Mouse (Mus musculus): ENCODE data around the gene Hist1h2ag. TPM values are rescaled to one million over a fixed set of nuclear protein-coding genes. Genes with fewer than 3 reads are reported as not detected.

Hist1h2ag gene
- polyA plus RNA-seq, 1 experiment = 1.1 TPM

DNA sequence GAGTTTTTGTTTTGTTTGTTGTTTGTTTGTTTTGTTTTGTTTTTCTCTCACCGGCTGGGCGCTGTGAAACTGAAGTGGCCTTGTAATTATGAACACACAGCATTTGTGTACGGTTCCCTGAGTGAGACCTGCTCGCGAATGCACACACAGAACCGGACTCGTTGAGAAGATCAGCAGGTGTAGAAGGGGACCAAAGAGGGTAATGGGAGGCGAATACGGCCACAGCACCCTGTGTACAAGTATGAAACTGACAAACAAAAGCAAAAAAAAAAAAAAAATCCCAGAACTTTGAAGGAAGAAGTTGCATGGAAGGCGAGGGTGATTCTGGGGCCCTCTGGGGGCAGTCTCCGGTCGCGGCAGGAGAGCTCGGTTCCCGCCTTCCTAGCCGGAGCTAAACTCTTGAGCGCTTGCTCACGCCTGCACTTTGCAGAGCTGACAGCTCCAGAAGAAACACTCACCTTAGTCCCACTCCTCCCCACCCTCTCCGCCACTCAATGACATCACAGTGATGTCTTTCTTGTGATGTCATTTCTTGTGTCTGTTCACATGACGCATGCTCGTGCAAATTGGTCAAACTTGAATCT, 47.3 kb downstream of the Hist1h2ag start:
- Histone ChIP-seq H3K27ac (ENCODE audit: insufficient read depth, low read length) (no peak overlapping the region), H3K27me3 (ENCODE audit: control insufficient read depth, insufficient read depth, low read length) (peaks cover 15% of the 10 kb centered on the region; the same call in 1 of the 2 replicates), H3K4me1 (ENCODE audit: control insufficient read depth, insufficient read depth, low read length) (no peaks in the 10 kb centered on the region), H3K4me3 (replicated peaks; ENCODE audit: insufficient read depth, low read depth, low read length) (no peak overlapping the region)
- DNase-seq = no peak
- TF ChIP-seq POLR2A (IDR thresholded peaks at IDR 0.05; ENCODE audit: borderline replicate concordance, insufficient read depth, low read length) (no peak), CTCF (IDR thresholded peaks at IDR 0.05; ENCODE audit: borderline replicate concordance, insufficient read depth, low read depth, low read length) (no peak)
- 2% methylated on average over 21 of the region's 21 CpGs for WGBS

DNA sequence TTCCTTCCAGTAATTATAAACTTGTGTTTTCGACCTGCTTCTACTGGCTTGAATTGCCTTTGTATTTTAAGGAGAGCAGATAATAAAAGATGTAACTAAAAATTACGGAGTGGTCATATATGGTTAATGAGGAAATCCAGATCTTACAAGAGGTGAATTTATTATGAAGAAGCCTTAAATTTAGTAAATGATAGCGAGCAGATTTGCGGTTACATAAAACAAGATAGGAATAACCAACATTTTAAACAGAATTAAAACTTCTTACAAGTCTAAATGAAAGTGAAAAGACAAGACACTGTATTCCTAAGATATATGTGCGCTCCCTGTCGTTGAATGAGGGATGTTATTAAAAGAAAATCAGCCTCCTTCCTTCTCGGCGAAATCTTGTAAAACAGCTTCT, 47.8 kb downstream of the Hist1h2ag start:
- H3K27me3 ChIP-seq (ENCODE audit: control insufficient read depth, insufficient read depth, low read length) = peaks cover 15% of the 10 kb centered on the region; the same call in 1 of the 2 replicates
- no peak overlapping the region for H3K4me3 ChIP-seq (replicated peaks; ENCODE audit: insufficient read depth, low read depth, low read length)
- TF ChIP-seq POLR2A (IDR thresholded peaks at IDR 0.05; ENCODE audit: borderline replicate concordance, insufficient read depth, low read length) = no peak
- no peak for TF ChIP-seq CTCF (IDR thresholded peaks at IDR 0.05; ENCODE audit: borderline replicate concordance, insufficient read depth, low read depth, low read length)
- no peak for DNase-seq
- WGBS = 10% methylated on average over 8 of the region's 8 CpGs
- no peak overlapping the region for H3K27ac ChIP-seq (ENCODE audit: insufficient read depth, low read length)
- H3K4me1 ChIP-seq (ENCODE audit: control insufficient read depth, insufficient read depth, low read length) = no peaks in the 10 kb centered on the region

DNA sequence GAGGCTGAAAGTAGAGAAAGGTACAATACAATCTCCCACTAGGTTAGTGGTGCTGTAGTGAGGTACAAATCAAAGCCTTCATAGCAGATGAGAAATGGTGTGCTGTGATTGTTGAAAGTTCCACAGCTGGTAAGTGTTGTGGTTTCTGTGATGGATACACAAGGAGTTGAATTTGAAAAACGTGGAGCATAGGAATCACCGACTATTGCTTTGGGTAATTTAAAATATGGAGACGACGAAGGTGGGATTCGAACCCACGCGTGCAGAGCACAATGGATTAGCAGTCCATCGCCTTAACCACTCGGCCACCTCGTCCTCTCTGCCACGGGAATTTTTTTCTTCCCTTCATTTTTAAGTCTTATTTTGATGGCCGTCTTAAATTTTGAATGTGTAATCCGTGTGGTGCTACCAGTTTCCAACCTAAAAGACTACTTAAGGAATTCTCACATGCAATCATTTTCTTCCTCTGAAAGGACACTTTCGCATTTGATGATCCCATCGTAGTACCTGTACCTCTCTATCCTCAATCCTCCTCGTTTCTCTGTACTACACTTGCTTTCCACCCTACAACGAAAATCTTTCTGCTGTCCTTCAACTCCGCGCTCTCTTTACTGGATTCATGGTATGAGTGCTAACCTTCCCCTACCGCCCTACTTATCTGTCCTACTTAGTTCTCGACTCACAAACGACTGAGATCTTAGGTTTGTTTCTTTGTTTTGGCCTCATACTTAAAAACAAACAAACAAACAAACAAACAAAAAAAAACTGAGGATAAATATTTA, 48.6 kb downstream of the Hist1h2ag start:
- TF ChIP-seq POLR2A (IDR thresholded peaks at IDR 0.05; ENCODE audit: borderline replicate concordance, insufficient read depth, low read length) (no peak), CTCF (IDR thresholded peaks at IDR 0.05; ENCODE audit: borderline replicate concordance, insufficient read depth, low read depth, low read length) (no peak)
- Histone ChIP-seq H3K27ac (ENCODE audit: insufficient read depth, low read length) (no peak overlapping the region), H3K27me3 (ENCODE audit: control insufficient read depth, insufficient read depth, low read length) (peaks cover 15% of the 10 kb centered on the region; the same call in 1 of the 2 replicates), H3K4me1 (ENCODE audit: control insufficient read depth, insufficient read depth, low read length) (no peaks in the 10 kb centered on the region), H3K4me3 (replicated peaks; ENCODE audit: insufficient read depth, low read depth, low read length) (no peak overlapping the region)
- no peak for DNase-seq
- WGBS = 11% methylated on average over 22 of the region's 22 CpGs

DNA sequence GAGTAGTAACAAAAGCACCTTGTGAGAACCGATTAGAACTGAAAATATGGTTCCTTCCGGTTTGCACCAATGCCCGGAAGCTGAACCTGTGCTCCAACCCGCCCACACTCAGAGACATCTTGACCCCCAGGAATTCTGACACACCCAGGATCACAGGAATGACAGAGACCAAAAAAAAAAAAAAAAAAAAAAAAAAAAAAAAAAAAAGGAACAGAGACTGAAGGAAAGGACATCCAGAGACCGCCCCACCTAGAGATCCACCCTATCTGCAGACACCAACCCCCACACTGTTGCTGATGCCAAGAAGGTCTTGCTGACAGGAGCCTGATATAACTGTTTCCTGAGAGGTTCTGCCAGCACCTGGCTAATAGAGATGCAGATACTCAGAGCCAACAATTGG, 50.2 kb downstream of the Hist1h2ag start:
- no peak for TF ChIP-seq CTCF (IDR thresholded peaks at IDR 0.05; ENCODE audit: borderline replicate concordance, insufficient read depth, low read depth, low read length)
- no peak for TF ChIP-seq POLR2A (IDR thresholded peaks at IDR 0.05; ENCODE audit: borderline replicate concordance, insufficient read depth, low read length)
- no peak overlapping the region for H3K27ac ChIP-seq (ENCODE audit: insufficient read depth, low read length)
- no peak for DNase-seq
- H3K27me3 ChIP-seq (ENCODE audit: control insufficient read depth, insufficient read depth, low read length) = peaks cover 15% of the 10 kb centered on the region; the same call in 1 of the 2 replicates
- H3K4me3 ChIP-seq (replicated peaks; ENCODE audit: insufficient read depth, low read depth, low read length) = no peak overlapping the region
- H3K4me1 ChIP-seq (ENCODE audit: control insufficient read depth, insufficient read depth, low read length) = no peaks in the 10 kb centered on the region
- 92% methylated on average over 5 of the region's 5 CpGs for WGBS

Other genes starting within 250 kb of the Hist1h2ag start
- gene Hist1h2bq, start 232.7 kb downstream of the Hist1h2ag start, polyA plus RNA-seq (2012; rRNA removed) = 1.2 and 2.3 TPM in 2 replicates
- not detected in 2 replicates for gene Hist1h2ao, start 232.5 kb downstream of the Hist1h2ag start, polyA plus RNA-seq (2012; rRNA removed)
- not detected in 2 replicates for gene Hist1h4m, start 231.2 kb downstream of the Hist1h2ag start, polyA plus RNA-seq (2012; rRNA removed)
- 12.7 and 19.8 TPM in 2 replicates for gene Hist1h4n, start 210.7 kb downstream of the Hist1h2ag start, polyA plus RNA-seq (2012; rRNA removed)
- gene Hist1h2ap, start 209.4 kb downstream of the Hist1h2ag start, polyA plus RNA-seq (2012; rRNA removed) = 1.5 and 1.6 TPM in 2 replicates
- 0.16 and 1.3 TPM in 2 replicates for gene Hist1h2br, start 209.2 kb downstream of the Hist1h2ag start, polyA plus RNA-seq (2012; rRNA removed)
- 0.95 and 1.0 TPM in 2 replicates for gene Zfp184, start 97.8 kb downstream of the Hist1h2ag start, polyA plus RNA-seq (2012; rRNA removed)
- not detected in 2 replicates for gene Pom121l2, start 61.8 kb downstream of the Hist1h2ag start, polyA plus RNA-seq (2012; rRNA removed)
- 0.36 and 1.1 TPM in 2 replicates for gene Prss16, start 33.2 kb downstream of the Hist1h2ag start, polyA plus RNA-seq (2012; rRNA removed)
- gene Hist1h2ah, start 7.4 kb downstream of the Hist1h2ag start, polyA plus RNA-seq (2012; rRNA removed) = not detected in 2 replicates
- 0.34 TPM in 1 of 2 replicates, not detected in the other for gene Hist1h2bk, start 7.1 kb downstream of the Hist1h2ag start, polyA plus RNA-seq (2012; rRNA removed)
- 8.8 and 9.8 TPM in 2 replicates for gene Hist1h4i, start 1.6 kb downstream of the Hist1h2ag start, polyA plus RNA-seq (2012; rRNA removed)
- 0.97 and 1.5 TPM in 2 replicates for gene Hist1h2bj, start 270 bp upstream of the Hist1h2ag start, polyA plus RNA-seq (2012; rRNA removed)
- gene Vmn1r188, start 41.5 kb upstream of the Hist1h2ag start, polyA plus RNA-seq (2012; rRNA removed) = not detected in 2 replicates
- gene Vmn1r189, start 62.9 kb upstream of the Hist1h2ag start, polyA plus RNA-seq (2012; rRNA removed) = not detected in 2 replicates
- not detected in 2 replicates for gene Vmn1r191, start 141.0 kb upstream of the Hist1h2ag start, polyA plus RNA-seq (2012; rRNA removed)
- gene Vmn1r192, start 148.2 kb upstream of the Hist1h2ag start, polyA plus RNA-seq (2012; rRNA removed) = not detected in 2 replicates
- gene Vmn1r193, start 180.2 kb upstream of the Hist1h2ag start, polyA plus RNA-seq (2012; rRNA removed) = not detected in 2 replicates
- gene Vmn1r194, start 201.3 kb upstream of the Hist1h2ag start, polyA plus RNA-seq (2012; rRNA removed) = not detected in 2 replicates
- not detected in 2 replicates for gene Vmn1r195, start 227.6 kb upstream of the Hist1h2ag start, polyA plus RNA-seq (2012; rRNA removed)
- gene Vmn1r196, start 247.0 kb upstream of the Hist1h2ag start, polyA plus RNA-seq (2012; rRNA removed) = not detected in 2 replicates